In the genomic region with DNA sequence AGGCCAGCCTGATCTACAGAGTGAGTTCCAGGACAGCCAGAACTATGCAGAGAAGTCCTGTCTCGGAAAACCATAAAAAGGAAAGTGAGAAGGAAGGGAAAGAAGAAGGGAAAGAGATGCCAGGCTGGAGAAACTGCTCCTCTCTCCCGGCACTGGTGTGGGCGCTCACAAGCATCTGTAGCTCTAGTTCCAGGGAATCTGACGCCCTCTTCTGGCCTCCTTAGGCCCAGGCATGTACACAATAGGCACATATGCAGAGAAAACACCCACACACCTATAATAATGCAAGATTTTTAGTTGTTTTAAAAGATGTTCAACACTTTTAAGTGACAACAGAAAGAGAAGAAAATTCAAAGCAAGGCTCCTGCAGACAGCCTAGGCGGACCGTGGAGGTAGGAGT, we compare ENCODE assay signal across 12 mouse cellular contexts. TPM values are rescaled to one million over a fixed set of nuclear protein-coding genes. Genes with fewer than 3 reads are reported as not detected.
DNase-seq lines count a peak whose midpoint lies in the region; ATAC-seq and TF ChIP-seq lines count a peak whose summit lies in the region.
"Had no signal": no experiment of that assay in that cellular context is flagged by ENCODE, and none has a peak within 500 bp of the region (broad histone marks: within the 10 kb centered on the region; RNA-seq: fewer than 3 reads in every experiment).

No protein-coding gene starts in this region.

- H3K27ac ChIP-seq in kidney, postnatal 0 days, result no peak overlapping the region
- no peak overlapping the region for H3K27ac ChIP-seq in kidney, embryonic 14.5 days (ENCODE audit: low read depth, low read length)
- H3K27ac ChIP-seq: forebrain, embryonic 12.5 days; hindbrain, embryonic 10.5 days; limb, embryonic 13.5 days had no signal

- H3K9me3 ChIP-seq in kidney, postnatal 0 days (replicated peaks; ENCODE audit: low read length), result no peaks in the 10 kb centered on the region
- no peaks in the 10 kb centered on the region for H3K9me3 ChIP-seq in kidney, embryonic 14.5 days (ENCODE audit: control insufficient read depth, low read length)
- H3K9me3 ChIP-seq: forebrain, embryonic 12.5 days; hindbrain, embryonic 10.5 days; limb, embryonic 13.5 days had no signal

- peaks cover 10% of the 10 kb centered on the region; the same call in 1 of the 2 replicates for H3K4me1 ChIP-seq in kidney, postnatal 0 days (replicated peaks; ENCODE audit: insufficient read depth, low read length)
- 0 out of 2 replicates have a peak, but pooled peaks cover 10% of the 10 kb centered on the region for H3K4me1 ChIP-seq in kidney, embryonic 14.5 days (ENCODE audit: control insufficient read depth, insufficient read depth, low read length)

- 0 out of 2 replicates have a peak, but pooled peaks cover 4% of the 10 kb centered on the region for H3K36me3 ChIP-seq in kidney, postnatal 0 days (ENCODE audit: insufficient read depth, low read length)
- H3K36me3 ChIP-seq in kidney, embryonic 14.5 days (ENCODE audit: control insufficient read depth, insufficient read depth, low read length), result no peaks in the 10 kb centered on the region
- H3K36me3 ChIP-seq: forebrain, embryonic 12.5 days had no signal

- no peak overlapping the region for H3K4me3 ChIP-seq in kidney, postnatal 0 days (replicated peaks; ENCODE audit: low read depth, low read length)
- H3K4me3 ChIP-seq in kidney, embryonic 14.5 days (ENCODE audit: low read length), result no peak overlapping the region
- H3K4me3 ChIP-seq: forebrain, embryonic 12.5 days; hindbrain, embryonic 10.5 days; limb, embryonic 13.5 days had no signal

- H3K9ac ChIP-seq in kidney, postnatal 0 days (ENCODE audit: low read depth, low read length), result no peak overlapping the region
- no peak overlapping the region for H3K9ac ChIP-seq in kidney, embryonic 14.5 days (ENCODE audit: low read depth, low read length)
- H3K9ac ChIP-seq: forebrain, embryonic 12.5 days; limb, embryonic 13.5 days had no signal

- ATAC-seq in kidney, postnatal 0 days (replicated peaks; ENCODE audit: low FRiP score, low read depth), result no peak
- no peak for ATAC-seq in kidney, embryonic 14.5 days (ENCODE audit: low FRiP score, low TSS enrichment)

- peak; percentile 46; the same call in 1 of the 2 replicates for TF ChIP-seq CTCF in kidney, postnatal 0 days (IDR thresholded peaks at IDR 0.05; ENCODE audit: low read depth)

- DNase-seq in kidney, postnatal 0 days (ENCODE audit: low spot score), result no peak
- peak; percentile 17 for DNase-seq in A20 (ENCODE audit: low read depth, low spot score)
- DNase-seq in ES-CJ7 (ENCODE audit: low read depth, low spot score), result peak; percentile 39
- peak; percentile 51 to 53 for DNase-seq in left cerebral cortex, postnatal 36 days (ENCODE audit: low spot score in 2 of 2)
- no peak for DNase-seq in thymus, postnatal 10 days (ENCODE audit: low spot score in 2 of 2)
- DNase-seq in urinary bladder, postnatal 36 days (ENCODE audit: low spot score in 2 of 2), result no peak
- DNase-seq: embryo, embryonic 11 days; kidney, postnatal 10 days had no signal

- 79% methylated on average over 6 of the region's 6 CpGs for WGBS in kidney, postnatal 0 days
- 86% methylated on average over 6 of the region's 6 CpGs for WGBS in kidney, embryonic 14.5 days

- H3K4me2 ChIP-seq in kidney, postnatal 0 days (ENCODE audit: low read length), result no peak overlapping the region
- H3K4me2 ChIP-seq in kidney, embryonic 14.5 days (replicated peaks; ENCODE audit: low read depth, low read length), result no peak overlapping the region
- H3K4me2 ChIP-seq: forebrain, embryonic 12.5 days; limb, embryonic 13.5 days had no signal

- intact Hi-C loops in left cerebral cortex, postnatal 36 days (cut with DNase I), result loop anchor here (10.0 kb wide), 1 partner anchor 392 kb away; no protein-coding TSS in a partner anchor

- H3K27me3 ChIP-seq in kidney, postnatal 0 days (ENCODE audit: insufficient read depth, low read length), result no peaks in the 10 kb centered on the region
- no peaks in the 10 kb centered on the region for H3K27me3 ChIP-seq in kidney, embryonic 14.5 days (ENCODE audit: control insufficient read depth, insufficient read depth, low read length)
- H3K27me3 ChIP-seq: forebrain, embryonic 12.5 days; limb, embryonic 13.5 days had no signal

RNA-seq across cellular contexts. Expression of a gene that starts 32.9 kb away (rescaled TPM):
- polyA plus RNA-seq in kidney, postnatal 0 days (2015; fragmentation: Nextera tagmentation; extraction: Ambion mirVana), result 27.9 and 30.2 TPM in 2 replicates
- polyA plus RNA-seq in kidney, embryonic 14.5 days (2014; fragmentation: Nextera tagmentation; extraction: Ambion mirVana), result 24.6 and 36.0 TPM in 2 replicates
- 10 to 100 TPM; 51.8 to 56.0 TPM for total RNA-seq in left cerebral cortex, postnatal 36 days (2021)

Comparison
In these comparisons a context has a peak if more than half of its experiments do, and no peak if none do; other contexts are left out.
1. DNase-seq: peak in A20 (single experiment), ES-CJ7 (single experiment) and left cerebral cortex, postnatal 36 days (2 of 2); none in kidney, postnatal 0 days (single experiment), thymus, postnatal 10 days (0 of 2) and urinary bladder, postnatal 36 days (0 of 2).